Mouse (Mus musculus) spleen, adult 18-20 months (tissue): ENCODE data around the gene Dhdh.
"Not testable (repeated sequence)": the region's sequence is repeated elsewhere in the genome, so short reads cannot be mapped to it uniquely, and the experiment has no call there.

Experiments
- DNase-seq, 2 experiments: peaks; one replicate each; pipeline ENCODE4 v3.0.0; 2022; ENCODE audit warnings: mixed read lengths in 2 of 2

Gene Dhdh

GRCm38 (mm10) chr7:45488293-45489204, at the start of gene Dhdh:
TSS of gene Dhdh (minus strand) at chr7:45488805.
- peak; percentile 47 to 58 for DNase-seq

GRCm38 (mm10) chr7:45537602-45538001, 49.0 kb upstream of the Dhdh start:
- no peak for DNase-seq

- no peak for DNase-seq
Observed at GRCm38 (mm10) chr7:45535676-45536075, 47.1 kb upstream of the Dhdh start.

- DNase-seq, result no peak
Observed at GRCm38 (mm10) chr7:45530643-45531042, 42.0 kb upstream of the Dhdh start.

DNA sequence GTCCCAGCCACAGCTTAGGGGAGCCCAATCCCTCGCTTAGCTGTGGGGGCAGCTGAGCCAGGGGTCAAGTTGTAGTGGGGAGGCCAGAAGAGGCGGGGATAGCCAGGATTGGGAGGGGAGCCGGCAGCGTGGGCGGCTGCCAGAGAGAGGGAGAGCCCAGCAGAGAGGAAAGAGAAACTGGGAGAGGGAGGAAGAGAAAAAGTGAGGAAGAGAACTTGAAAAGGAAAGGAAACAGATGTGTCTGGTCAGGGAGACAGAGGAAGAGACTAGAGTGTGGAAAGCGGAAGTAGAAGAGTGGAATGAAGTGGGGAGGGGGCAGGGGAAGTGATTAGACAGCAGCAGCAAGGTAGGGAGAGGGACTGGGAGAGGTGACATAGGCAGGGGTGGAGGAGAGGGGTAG, 40.9 kb upstream of the Dhdh start:
- DNase-seq, result no peak

DNA sequence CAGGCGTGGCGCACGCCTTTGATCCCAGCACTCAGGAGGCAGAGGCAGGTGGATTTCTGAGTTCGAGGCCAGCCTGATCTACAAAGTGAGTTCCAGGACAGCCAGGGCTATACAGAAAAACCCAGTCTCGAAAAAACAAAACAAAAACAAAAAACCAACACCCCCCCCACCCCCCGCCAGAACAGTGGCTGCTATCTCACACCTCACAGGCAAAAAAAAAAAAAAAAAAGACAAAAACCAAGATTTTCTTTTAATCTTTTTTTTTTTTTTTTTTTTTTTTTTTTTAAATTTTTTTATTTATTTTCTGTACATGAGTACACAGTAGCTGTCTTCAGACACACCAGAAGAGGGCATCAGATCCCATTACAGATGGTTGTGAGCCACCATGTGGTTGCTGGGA, 38.6 kb upstream of the Dhdh start:
- not testable (repeated sequence) for DNase-seq

GRCm38 (mm10) chr7:45526474-45527120, 38.0 kb upstream of the Dhdh start:
- DNase-seq, result no peak

- DNase-seq, result peak; percentile 90 to 96
Observed at GRCm38 (mm10) chr7:45525809-45526473, 37.3 kb upstream of the Dhdh start, which contains the start of the genes Ppp1r15a and Plekha4. TSS of gene Ppp1r15a (minus strand) at chr7:45526268. TSS of gene Plekha4 (plus strand) at chr7:45526330.

DNA sequence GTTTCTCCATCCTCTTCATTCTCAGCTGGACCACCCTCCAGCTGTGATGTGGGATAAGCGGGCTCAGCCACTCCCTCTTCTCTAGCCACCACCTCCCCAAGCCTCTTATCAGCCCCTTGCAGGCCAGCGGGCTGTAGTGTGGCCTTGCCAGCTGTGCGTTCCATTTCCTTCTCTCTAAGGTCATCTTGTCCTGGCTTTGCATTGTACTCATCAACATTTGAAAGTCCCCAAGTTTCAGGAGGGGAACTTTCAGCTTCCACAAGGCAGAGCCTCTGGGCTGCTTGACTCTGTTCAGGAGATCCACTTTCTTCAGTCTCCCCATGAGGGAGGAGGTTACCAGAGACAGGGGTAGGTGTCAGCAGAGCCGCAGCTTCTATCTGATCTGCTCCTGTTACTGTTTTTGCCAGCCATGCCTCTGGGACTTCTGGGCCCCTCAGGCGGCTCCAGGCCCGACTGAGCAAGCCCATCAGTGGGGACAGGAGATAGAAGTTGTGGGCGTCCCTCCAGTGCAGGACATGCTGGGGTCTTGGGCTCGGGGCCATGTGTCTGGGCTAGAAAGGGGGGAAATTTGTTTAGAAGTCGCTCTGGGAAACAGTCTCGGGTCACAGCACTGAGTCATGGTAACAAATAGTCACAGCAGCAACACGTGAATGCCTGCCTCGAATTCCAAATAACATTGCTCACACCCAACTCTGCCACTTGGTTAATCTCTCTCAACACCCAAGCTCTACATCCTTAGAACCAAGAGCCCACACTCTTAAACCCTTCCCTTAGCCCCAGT, 36.4 kb upstream of the Dhdh start:
- DNase-seq, result no peak

DNA sequence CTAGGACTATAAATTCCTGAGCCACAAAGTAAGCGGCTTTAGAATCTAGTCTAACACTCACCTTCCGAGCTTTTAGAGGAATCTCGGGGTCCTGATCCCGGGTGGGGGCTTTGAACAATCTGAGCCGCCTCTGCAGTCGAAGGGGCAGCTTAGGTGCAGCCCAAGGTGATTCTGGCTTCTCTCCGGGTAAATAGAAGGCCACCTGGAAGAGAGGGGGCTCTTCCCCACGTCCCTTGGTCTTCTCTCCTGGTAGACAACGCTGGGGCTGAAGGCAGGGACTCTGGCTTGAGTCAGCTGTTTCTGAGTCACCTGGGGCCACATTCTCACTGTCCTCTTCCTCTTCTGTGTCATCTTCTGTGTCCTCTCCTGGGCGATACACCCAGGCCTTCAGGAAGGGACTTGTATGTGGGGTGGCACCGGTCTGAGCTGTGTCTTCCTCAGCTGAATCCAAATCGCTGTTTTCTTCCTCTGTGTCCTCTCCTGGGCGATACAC, 35.1 kb upstream of the Dhdh start:
- no peak for DNase-seq

GRCm38 (mm10) chr7:45522957-45523676, 34.5 kb upstream of the Dhdh start:
- no peak for DNase-seq

GRCm38 (mm10) chr7:45522194-45522752, 33.7 kb upstream of the Dhdh start:
- no peak for DNase-seq

- DNase-seq, result peak; percentile 82 to 83
Observed at GRCm38 (mm10) chr7:45521728-45522184, 33.2 kb upstream of the Dhdh start.

- DNase-seq, result no peak
Observed at GRCm38 (mm10) chr7:45520605-45521004, 32.0 kb upstream of the Dhdh start.

DNA sequence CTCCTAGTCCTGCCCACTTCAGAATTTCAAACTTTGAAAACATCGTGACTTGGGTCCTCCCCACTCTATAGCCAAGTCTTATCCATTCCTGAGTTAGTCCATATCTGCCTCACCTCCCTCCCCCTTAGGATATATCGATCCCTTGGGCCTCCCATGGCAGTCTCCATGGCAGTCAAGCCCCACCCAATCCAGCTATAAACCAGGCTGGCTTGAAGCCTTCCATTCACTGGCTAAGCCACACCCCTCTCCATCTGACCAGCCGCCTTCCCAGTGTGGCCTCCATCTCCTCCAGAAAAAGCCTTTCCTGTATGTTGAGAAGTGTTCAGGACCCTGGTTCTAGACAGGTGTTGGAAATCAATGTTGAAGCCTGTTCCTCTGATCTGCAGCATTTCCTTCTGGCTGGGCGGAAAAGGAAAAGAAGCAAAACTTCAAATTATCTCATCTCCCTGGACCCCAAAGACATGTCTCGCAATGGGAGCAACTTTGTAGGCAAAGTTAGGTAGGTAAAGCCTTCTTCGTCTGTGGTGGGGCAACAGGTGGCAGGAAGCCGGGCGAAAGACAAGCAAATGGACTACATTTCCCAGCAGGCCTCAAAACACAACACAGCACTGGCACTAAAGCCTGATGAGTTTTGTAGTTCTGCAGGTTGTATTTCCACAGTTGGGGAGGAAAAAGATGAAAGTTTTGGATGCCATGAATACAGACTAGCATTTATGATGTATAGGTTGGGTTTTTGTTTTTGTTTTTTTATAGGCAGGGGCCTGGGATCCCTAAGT, 30.9 kb upstream of the Dhdh start:
- DNase-seq, result no peak

- no peak for DNase-seq
Observed at GRCm38 (mm10) chr7:45518618-45519017, 30.0 kb upstream of the Dhdh start.

DNA sequence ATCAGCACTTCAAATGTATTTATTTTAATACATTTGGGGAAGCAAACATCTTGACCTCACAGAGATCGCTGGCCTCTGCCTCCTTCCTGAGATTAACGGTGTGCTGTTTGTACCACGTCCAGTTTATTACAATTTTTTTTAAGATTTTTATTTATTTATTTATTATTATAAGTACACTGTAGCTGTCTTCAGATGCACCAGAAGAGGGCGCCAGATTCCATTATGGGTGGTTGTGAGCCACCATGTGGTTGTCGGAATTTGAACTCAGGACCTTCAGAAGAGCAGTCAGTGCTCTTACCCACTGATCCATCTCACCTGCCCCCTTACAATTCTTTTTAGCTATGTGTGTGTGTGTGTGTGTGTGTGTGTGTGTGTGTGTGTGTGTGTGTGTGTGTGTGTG, 28.2 kb upstream of the Dhdh start:
- not testable (repeated sequence) for DNase-seq

- DNase-seq, result no peak
Observed at GRCm38 (mm10) chr7:45515436-45515835, 26.8 kb upstream of the Dhdh start.

GRCm38 (mm10) chr7:45514411-45514810, 25.8 kb upstream of the Dhdh start:
- no peak for DNase-seq
